ENCODE assay signal across 7 mouse cellular contexts in the genomic region with DNA sequence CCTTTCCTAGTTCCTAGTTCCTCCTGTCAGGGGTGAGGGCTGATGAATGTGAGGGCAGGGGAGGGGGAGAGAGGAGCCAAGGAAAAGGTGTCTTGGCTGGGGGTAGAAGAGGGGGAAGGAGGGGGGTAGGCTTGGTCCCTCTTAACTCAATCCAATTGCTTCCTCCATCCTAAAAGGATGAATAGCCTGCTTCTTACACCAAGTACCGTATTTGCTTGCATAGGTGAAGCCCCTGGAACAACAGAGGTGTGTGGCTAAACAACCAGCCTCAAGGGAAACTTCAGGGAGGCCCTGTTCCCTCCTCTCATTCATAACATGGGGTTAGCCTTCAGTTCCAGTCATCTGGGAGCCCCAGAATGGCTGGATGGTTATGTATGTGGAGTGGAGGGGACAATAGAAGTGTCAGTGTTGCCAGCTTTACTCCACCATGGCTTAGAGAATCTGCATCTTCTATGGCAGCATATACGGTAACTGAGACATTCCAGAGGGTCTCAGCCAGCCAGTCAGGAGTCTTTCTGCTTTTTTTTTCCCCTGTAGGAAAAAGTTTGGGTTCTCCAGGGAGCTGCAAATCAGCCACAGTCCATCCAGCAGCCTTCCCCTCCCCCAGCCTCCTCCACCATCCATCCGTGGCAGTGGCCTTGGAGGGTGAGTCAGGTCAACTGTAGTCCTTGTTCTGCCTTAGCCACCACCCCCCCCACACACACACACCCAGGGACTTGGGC.
DNase-seq lines count a peak whose midpoint lies in the region; ATAC-seq lines count a peak whose summit lies in the region.

No protein-coding gene starts in this region.

- no peak overlapping the region for H3K4me3 ChIP-seq in lung, embryonic 16.5 days (ENCODE audit: low read length)
- no peak overlapping the region for H3K4me3 ChIP-seq in intestine, embryonic 16.5 days (ENCODE audit: low read length)
- H3K4me3 ChIP-seq in stomach, embryonic 16.5 days (replicated peaks; ENCODE audit: low read length) = no peak overlapping the region; the same call in 1 of the 2 replicates

- no peaks in the 10 kb centered on the region for H3K27me3 ChIP-seq in lung, embryonic 16.5 days (ENCODE audit: control insufficient read depth, insufficient read depth, low read depth, low read length)
- no peaks in the 10 kb centered on the region for H3K27me3 ChIP-seq in intestine, embryonic 16.5 days (replicated peaks; ENCODE audit: control insufficient read depth, insufficient read depth, low read length)
- H3K27me3 ChIP-seq in stomach, embryonic 16.5 days (ENCODE audit: control insufficient read depth, insufficient read depth, low read length) = no peaks in the 10 kb centered on the region

- H3K9me3 ChIP-seq in lung, embryonic 16.5 days (ENCODE audit: control insufficient read depth, low read length) = no peaks in the 10 kb centered on the region
- no peaks in the 10 kb centered on the region for H3K9me3 ChIP-seq in intestine, embryonic 16.5 days (ENCODE audit: control insufficient read depth, low read length)
- no peaks in the 10 kb centered on the region for H3K9me3 ChIP-seq in stomach, embryonic 16.5 days (replicated peaks; ENCODE audit: control insufficient read depth, low read length)

- 9% methylated on average over 3 of the region's 3 CpGs for WGBS in lung, embryonic 16.5 days
- WGBS in intestine, embryonic 16.5 days = 15% methylated on average over 3 of the region's 3 CpGs
- WGBS in stomach, embryonic 16.5 days = 6% methylated on average over 3 of the region's 3 CpGs

- H3K4me2 ChIP-seq in lung, embryonic 16.5 days (ENCODE audit: low read depth, low read length) = peak overlapping the region; percentile 27; the same call in 1 of the 2 replicates
- H3K4me2 ChIP-seq in intestine, embryonic 16.5 days (ENCODE audit: low read depth, low read length) = peak overlapping the region; percentile 7; the same call in 1 of the 2 replicates
- peak overlapping the region; percentile 26 for H3K4me2 ChIP-seq in stomach, embryonic 16.5 days (ENCODE audit: low read depth, low read length)

- H3K36me3 ChIP-seq in lung, embryonic 16.5 days (ENCODE audit: control insufficient read depth, insufficient read depth, low read length) = no peaks in the 10 kb centered on the region
- no peaks in the 10 kb centered on the region for H3K36me3 ChIP-seq in intestine, embryonic 16.5 days (ENCODE audit: control insufficient read depth, insufficient read depth, low read length)
- H3K36me3 ChIP-seq in stomach, embryonic 16.5 days (ENCODE audit: control insufficient read depth, insufficient read depth, low read length) = no peaks in the 10 kb centered on the region

- no peak for DNase-seq in lung, postnatal 25 days (ENCODE audit: low spot score)
- peak; percentile 59 for DNase-seq in embryo, embryonic 11.5 days (ENCODE audit: low read depth, low spot score)
- no peak for DNase-seq in gastrocnemius, postnatal 4 days (ENCODE audit: low spot score in 2 of 2)

- H3K9ac ChIP-seq in lung, embryonic 16.5 days (ENCODE audit: low read length) = peak overlapping the region; percentile 12; the same call in 1 of the 2 replicates
- H3K9ac ChIP-seq in intestine, embryonic 16.5 days (ENCODE audit: low read depth, low read length) = no peak overlapping the region
- H3K9ac ChIP-seq in stomach, embryonic 16.5 days (ENCODE audit: low read length) = peak overlapping the region; percentile 14; the same call in 1 of the 2 replicates

- ATAC-seq in lung, embryonic 16.5 days (ENCODE audit: low read depth) = peak; percentile 55; the same call in 1 of the 2 replicates
- ATAC-seq in intestine, embryonic 16.5 days = 0 out of 2 replicates have a peak, but pooled peaks have one; percentile 14
- ATAC-seq in stomach, embryonic 16.5 days (ENCODE audit: insufficient read depth, low FRiP score) = no peak
- ATAC-seq in erythroid progenitor cell, adult 5-6 weeks (replicated peaks; ENCODE audit: low FRiP score, poor library complexity, severe bottlenecking) = no peak

- H3K27ac ChIP-seq in lung, embryonic 16.5 days (ENCODE audit: low read length) = no peak overlapping the region
- peak overlapping the region; percentile 55; the same call in 1 of the 2 replicates for H3K27ac ChIP-seq in intestine, embryonic 16.5 days (ENCODE audit: low read length)
- peak overlapping the region; percentile 69 for H3K27ac ChIP-seq in stomach, embryonic 16.5 days (ENCODE audit: low read length)

- peaks cover 12% of the 10 kb centered on the region for H3K4me1 ChIP-seq in lung, embryonic 16.5 days (replicated peaks; ENCODE audit: control insufficient read depth, insufficient read depth, low read length)
- peaks cover 17% of the 10 kb centered on the region for H3K4me1 ChIP-seq in intestine, embryonic 16.5 days (ENCODE audit: control insufficient read depth, insufficient read depth, low read length)
- H3K4me1 ChIP-seq in stomach, embryonic 16.5 days (ENCODE audit: control insufficient read depth, insufficient read depth, low read length) = peaks cover 20% of the 10 kb centered on the region

Comparison
In these comparisons a context has a peak if more than half of its experiments do, and no peak if none do; other contexts are left out.
1. ATAC-seq: peak in lung, embryonic 16.5 days (single experiment) and intestine, embryonic 16.5 days (single experiment); none in stomach, embryonic 16.5 days (single experiment) and erythroid progenitor cell, adult 5-6 weeks (single experiment).
2. Peak in every context shown above with its lines, with median percentiles within 50 percentile points of each other: H3K4me2 ChIP-seq.